Mouse (Mus musculus) hindbrain, embryonic 11.5 days (tissue): ENCODE measurements around the gene Zfhx3. TPM values are rescaled to one million over a fixed set of nuclear protein-coding genes. Genes with fewer than 3 reads are reported as not detected.

Experiments used
- ATAC-seq: fragments of 200-750 bp; cut with Nextera tagmentation; 2 replicates; pipeline ENCODE4 v1.8.0; 2017; ENCODE audit warnings: mild to moderate bottlenecking, moderate TSS enrichment, moderate library complexity; ENCODE audit not compliant: low FRiP score
- DNase-seq: peaks from one replicate; pipeline ENCODE4 v3.0.0-alpha.2; 2015; ENCODE audit warnings: low spot score
- H3K27ac ChIP-seq: fragments of 300-500 bp; sonication (generic); 2 replicates; pipeline ENCODE4 v1.5.1; 2014; ENCODE audit warnings: mild to moderate bottlenecking, low read depth, low read length
- H3K27me3 ChIP-seq: fragments of 300-500 bp; sonication (generic); 2 replicates; pipeline ENCODE4 v1.6.1; 2014; ENCODE audit warnings: mild to moderate bottlenecking, low read length, moderate library complexity, mixed read lengths; ENCODE audit not compliant: control insufficient read depth, insufficient read depth
- H3K36me3 ChIP-seq: fragments of 300-500 bp; sonication (generic); 2 replicates; pipeline ENCODE4 v1.6.1; 2014; ENCODE audit warnings: mild to moderate bottlenecking, low read length, moderate library complexity, mixed read lengths; ENCODE audit not compliant: control insufficient read depth, insufficient read depth
- H3K4me1 ChIP-seq: fragments of 300-500 bp; sonication (generic); replicated peaks from 2 replicates; pipeline ENCODE4 v1.6.1; 2014; ENCODE audit warnings: low read length, mixed read lengths; ENCODE audit not compliant: control insufficient read depth, insufficient read depth
- H3K4me2 ChIP-seq: fragments of 300-500 bp; sonication (generic); replicated peaks from 2 replicates; pipeline ENCODE4 v1.6.1; 2014; ENCODE audit warnings: mild to moderate bottlenecking, low read depth, low read length
- H3K4me3 ChIP-seq: fragments of 300-500 bp; sonication (generic); 2 replicates; pipeline ENCODE4 v1.5.1; 2014; ENCODE audit warnings: low read depth, low read length
- H3K9ac ChIP-seq: fragments of 300-500 bp; sonication (generic); 2 replicates; pipeline ENCODE4 v1.6.1; 2014; ENCODE audit warnings: low read depth, low read length
- H3K9me3 ChIP-seq: fragments of 300-500 bp; sonication (generic); 2 replicates; pipeline ENCODE4 v1.6.1; 2016; ENCODE audit warnings: low read length; ENCODE audit not compliant: control insufficient read depth
- WGBS: fragments of 180-500 bp; shearing (Covaris S2); extraction: QIAGEN DNeasy Blood & Tissue Kit; methylation state at CpG from one replicate; pipeline ENCODE4 v1.1.7; 2014; 5-methylcytosine and 5-hydroxymethylcytosine counted together
- polyA plus RNA-seq: library from polyadenylated mRNA; unstranded; fragments of >200 nt; fragmentation: Nextera tagmentation; extraction: Ambion mirVana; gene quantifications from 2 replicates; pipeline ENCODE4 v1.2.1, GENCODE M21; 2014

The Zfhx3 gene
- polyA plus RNA-seq, 1 experiment from 2014 or later: 47.1 TPM

DNA sequence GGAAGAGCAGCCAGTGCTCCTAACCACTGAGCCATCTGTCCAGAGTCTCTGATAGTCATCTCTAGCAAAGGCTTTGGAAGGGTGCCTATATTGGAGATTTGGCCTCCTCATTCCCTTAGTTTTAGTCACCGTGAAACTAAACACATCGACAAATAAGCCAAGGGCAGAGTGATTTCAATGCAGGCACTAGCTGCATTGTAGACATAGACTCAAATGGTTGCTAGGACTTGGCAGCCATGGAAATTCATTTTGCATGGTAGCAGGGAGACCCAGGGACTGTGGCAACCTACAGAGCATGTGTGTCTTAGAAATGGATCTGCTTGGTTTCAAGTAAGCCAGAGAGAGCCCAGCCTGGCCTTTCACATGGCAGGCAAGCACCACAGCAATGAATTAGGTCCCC is 435.6 kb downstream of the Zfhx3 start:
- Histone ChIP-seq H3K9me3 (no peaks in the 10 kb centered on the region), H3K36me3 (no peaks in the 10 kb centered on the region), H3K4me2 (no peak overlapping the region), H3K4me3 (no peak overlapping the region), H3K27me3 (0 out of 2 replicates have a peak, but pooled peaks cover 3% of the 10 kb centered on the region), H3K9ac (no peak overlapping the region), H3K27ac (no peak overlapping the region), H3K4me1 (no peaks in the 10 kb centered on the region)
- WGBS: 67% methylated on average over 2 of the region's 2 CpGs
- no peak for DNase-seq
- no peak for ATAC-seq

GRCm38 (mm10) chr8:108383121-108383520 is 440.7 kb downstream of the Zfhx3 start:
- Histone ChIP-seq H3K4me1 (0 out of 2 replicates have a peak, but pooled peaks cover 3% of the 10 kb centered on the region), H3K27ac (no peak overlapping the region), H3K36me3 (no peaks in the 10 kb centered on the region), H3K9ac (no peak overlapping the region), H3K9me3 (no peaks in the 10 kb centered on the region), H3K4me2 (no peak overlapping the region), H3K4me3 (no peak overlapping the region), H3K27me3 (0 out of 2 replicates have a peak, but pooled peaks cover 3% of the 10 kb centered on the region)
- DNase-seq: no peak
- WGBS: 81% methylated on average over 4 of the region's 4 CpGs
- ATAC-seq: no peak

- Histone ChIP-seq H3K9ac (peak overlapping the region; percentile 21; the same call in 1 of the 2 replicates), H3K27me3 (no peaks in the 10 kb centered on the region), H3K27ac (peak overlapping the region; percentile 43; the same call in 1 of the 2 replicates), H3K4me1 (0 out of 2 replicates have a peak, but pooled peaks cover 3% of the 10 kb centered on the region), H3K36me3 (no peaks in the 10 kb centered on the region), H3K4me2 (peak overlapping the region; percentile 31), H3K9me3 (no peaks in the 10 kb centered on the region), H3K4me3 (no peak overlapping the region)
- WGBS: 28% methylated on average over 22 of the region's 22 CpGs
- ATAC-seq (peak; percentile 80), DNase-seq (peak; percentile 63)
Observed at GRCm38 (mm10) chr8:108387160-108387912, 444.9 kb downstream of the Zfhx3 start.

DNA sequence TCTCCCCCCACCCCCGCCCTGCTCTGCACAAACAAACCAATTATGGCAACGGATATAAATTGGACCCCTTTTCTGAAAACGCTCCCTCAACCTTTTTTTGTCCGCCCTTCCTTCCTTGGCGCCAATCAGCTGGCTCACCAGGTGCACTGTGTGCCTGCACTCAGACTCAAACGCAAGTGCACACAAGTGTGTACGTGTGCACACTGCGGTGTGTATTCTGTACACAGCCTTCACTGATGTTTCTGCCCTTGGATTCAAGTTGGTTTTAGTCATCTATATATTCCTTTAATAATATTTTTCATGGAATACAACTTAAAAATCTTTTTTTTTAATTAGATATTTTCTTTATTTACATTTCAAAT is 445.4 kb downstream of the Zfhx3 start:
- 0 out of 2 replicates have a peak, but pooled peaks cover 3% of the 10 kb centered on the region for H3K4me1 ChIP-seq
- no peaks in the 10 kb centered on the region for H3K27me3 ChIP-seq
- no peak overlapping the region for H3K4me3 ChIP-seq
- no peaks in the 10 kb centered on the region for H3K9me3 ChIP-seq
- 66% methylated on average over 8 of the region's 8 CpGs for WGBS
- H3K9ac ChIP-seq: no peak overlapping the region; the same call in 1 of the 2 replicates
- ATAC-seq (no peak), DNase-seq (no peak)
- H3K27ac ChIP-seq: 0 out of 2 replicates have a peak overlapping the region, but pooled peaks have one; percentile 43
- no peaks in the 10 kb centered on the region for H3K36me3 ChIP-seq
- H3K4me2 ChIP-seq: no peak overlapping the region

- no peak overlapping the region for H3K9ac ChIP-seq
- 70% methylated on average over 9 of the region's 9 CpGs for WGBS
- no peak for DNase-seq
Observed at GRCm38 (mm10) chr8:108392909-108393308, 450.5 kb downstream of the Zfhx3 start.

GRCm38 (mm10) chr8:108402149-108402548 is 459.7 kb downstream of the Zfhx3 start:
- 90% methylated on average over 9 of the region's 9 CpGs for WGBS
- Histone ChIP-seq H3K4me2 (no peak overlapping the region), H3K36me3 (no peaks in the 10 kb centered on the region), H3K27me3 (no peaks in the 10 kb centered on the region), H3K4me1 (no peaks in the 10 kb centered on the region), H3K9me3 (no peaks in the 10 kb centered on the region), H3K4me3 (no peak overlapping the region), H3K27ac (no peak overlapping the region), H3K9ac (no peak overlapping the region)
- no peak for DNase-seq
- no peak for ATAC-seq

More at GRCm38 (mm10) chr8:108392909-108393308, 450.5 kb downstream of the Zfhx3 start:
- no peak overlapping the region for H3K27ac ChIP-seq
- H3K9me3 ChIP-seq: no peaks in the 10 kb centered on the region
- H3K4me2 ChIP-seq: no peak overlapping the region
- ATAC-seq: no peak
- H3K4me1 ChIP-seq: no peaks in the 10 kb centered on the region
- no peaks in the 10 kb centered on the region for H3K27me3 ChIP-seq
- no peak overlapping the region for H3K4me3 ChIP-seq
- H3K36me3 ChIP-seq: no peaks in the 10 kb centered on the region

- peak; percentile 78; the same call in 1 of the 2 replicates for ATAC-seq
- Histone ChIP-seq H3K27ac (peak overlapping the region; percentile 56; the same call in 1 of the 2 replicates), H3K9ac (peak overlapping the region; percentile 52), H3K4me3 (no peak overlapping the region; the same call in 1 of the 2 replicates), H3K27me3 (no peaks in the 10 kb centered on the region; the same call in 1 of the 2 replicates), H3K36me3 (no peaks in the 10 kb centered on the region), H3K9me3 (no peaks in the 10 kb centered on the region), H3K4me1 (no peaks in the 10 kb centered on the region), H3K4me2 (peak overlapping the region; percentile 39)
- peak; percentile 77 for DNase-seq
- 28% methylated on average over 25 of the region's 25 CpGs for WGBS
Observed at GRCm38 (mm10) chr8:108406716-108407494, 464.5 kb downstream of the Zfhx3 start.

- ATAC-seq: no peak; the same call in 1 of the 2 replicates
- 42% methylated on average over 15 of the region's 15 CpGs for WGBS
- Histone ChIP-seq H3K27me3 (peaks cover 3% of the 10 kb centered on the region; the same call in 1 of the 2 replicates), H3K9ac (no peak overlapping the region), H3K36me3 (no peaks in the 10 kb centered on the region), H3K9me3 (no peaks in the 10 kb centered on the region), H3K27ac (no peak overlapping the region), H3K4me3 (no peak overlapping the region), H3K4me1 (peaks cover 7% of the 10 kb centered on the region; the same call in 1 of the 2 replicates), H3K4me2 (no peak overlapping the region)
- no peak for DNase-seq
Observed at GRCm38 (mm10) chr8:108419162-108419844, 476.9 kb downstream of the Zfhx3 start.
